Mouse (Mus musculus) intestine, postnatal 0 days (tissue): ENCODE measurements around the gene Lin7a. TPM values are rescaled to one million over a fixed set of nuclear protein-coding genes. Genes with fewer than 3 reads are reported as not detected.

ENCODE experiments used
- ATAC-seq: fragments of 200-750 bp; cut with Nextera tagmentation; 2 replicates; pipeline ENCODE4 v1.8.0; 2017; ENCODE audit warnings: mild to moderate bottlenecking, moderate TSS enrichment, moderate library complexity
- H3K27ac ChIP-seq: fragments of 300-500 bp; sonication (generic); 2 replicates; pipeline ENCODE4 v1.5.1; 2014; ENCODE audit warnings: mild to moderate bottlenecking, low read depth, low read length, moderate library complexity
- H3K27me3 ChIP-seq: fragments of 300-500 bp; sonication (generic); replicated peaks from 2 replicates; pipeline ENCODE4 v1.6.1; 2014; ENCODE audit warnings: low read length, mixed read lengths; ENCODE audit not compliant: control insufficient read depth, insufficient read depth
- H3K36me3 ChIP-seq: fragments of 300-500 bp; sonication (generic); 2 replicates; pipeline ENCODE4 v1.6.1; 2014; ENCODE audit warnings: mild to moderate bottlenecking, moderate library complexity; ENCODE audit not compliant: control insufficient read depth, insufficient read depth
- H3K4me1 ChIP-seq: fragments of 300-500 bp; sonication (generic); replicated peaks from 2 replicates; pipeline ENCODE4 v1.6.1; 2014; ENCODE audit warnings: antibody characterized with exemption, low read length, mixed read lengths; ENCODE audit not compliant: control insufficient read depth, insufficient read depth
- H3K4me2 ChIP-seq: fragments of 300-500 bp; sonication (generic); replicated peaks from 2 replicates; pipeline ENCODE4 v1.6.1; 2014; ENCODE audit warnings: low read depth, mild to moderate bottlenecking, moderate library complexity
- H3K4me3 ChIP-seq: fragments of 300-500 bp; sonication (generic); 2 replicates; pipeline ENCODE4 v1.5.1; 2014; ENCODE audit warnings: low read depth, low read length
- H3K9ac ChIP-seq: fragments of 300-500 bp; sonication (generic); 2 replicates; pipeline ENCODE4 v1.6.1; 2014; ENCODE audit warnings: mild to moderate bottlenecking, low read depth, low read length
- H3K9me3 ChIP-seq: fragments of 300-500 bp; sonication (generic); 2 replicates; pipeline ENCODE4 v1.6.1; 2016; ENCODE audit warnings: mixed run types; ENCODE audit not compliant: control insufficient read depth
- CTCF ChIP-seq: sonication (generic); IDR thresholded peaks from 2 replicates; pipeline ENCODE4 v1.5.1; 2016; ENCODE audit warnings: low read depth, mild to moderate bottlenecking, control low read depth, antibody characterized with exemption, moderate library complexity
- WGBS: fragments of 180-500 bp; shearing (Covaris S2); extraction: QIAGEN DNeasy Blood & Tissue Kit; methylation state at CpG from one replicate; pipeline ENCODE4 v1.1.7; 2014; 5-methylcytosine and 5-hydroxymethylcytosine counted together
- polyA plus RNA-seq: library from polyadenylated mRNA; unstranded; fragments of >200 nt; fragmentation: Nextera tagmentation; extraction: Ambion mirVana; gene quantifications from 2 replicates; pipeline ENCODE4 v1.2.1, GENCODE M21; 2015

The Lin7a gene
- polyA plus RNA-seq, 1 experiment from 2014 or later: 0.90 TPM

GRCm38 (mm10) chr10:107272804-107273145 is 1.3 kb downstream of the Lin7a start:
- no peak for TF ChIP-seq CTCF
- H3K4me2 ChIP-seq: peak overlapping the region; percentile 98
- no peak overlapping the region for H3K27ac ChIP-seq

GRCm38 (mm10) chr10:107273848-107274247 is 2.4 kb downstream of the Lin7a start:
- no peaks in the 10 kb centered on the region for H3K9me3 ChIP-seq
- H3K4me1 ChIP-seq: no peaks in the 10 kb centered on the region
- H3K4me3 ChIP-seq: no peak overlapping the region
- H3K4me2 ChIP-seq: no peak overlapping the region
- 49% methylated on average over 6 of the region's 6 CpGs for WGBS
- no peak overlapping the region for H3K9ac ChIP-seq
- no peak overlapping the region for H3K27ac ChIP-seq
- TF ChIP-seq CTCF: peak; percentile 58
- H3K27me3 ChIP-seq: peaks cover 18% of the 10 kb centered on the region; the same call in 1 of the 2 replicates
- no peak for ATAC-seq
- no peaks in the 10 kb centered on the region for H3K36me3 ChIP-seq

More at GRCm38 (mm10) chr10:107272804-107273145, 1.3 kb downstream of the Lin7a start:
- H3K4me1 ChIP-seq: no peaks in the 10 kb centered on the region
- H3K36me3 ChIP-seq: no peaks in the 10 kb centered on the region
- peak; percentile 28; the same call in 1 of the 2 replicates for ATAC-seq
- 5% methylated on average over 11 of the region's 11 CpGs for WGBS
- peak overlapping the region; percentile 62 for H3K4me3 ChIP-seq
- no peak overlapping the region for H3K9ac ChIP-seq
- H3K9me3 ChIP-seq: no peaks in the 10 kb centered on the region
- H3K27me3 ChIP-seq: peaks cover 18% of the 10 kb centered on the region; the same call in 1 of the 2 replicates

- peak; percentile 63 for TF ChIP-seq CTCF
- Histone ChIP-seq H3K36me3 (no peaks in the 10 kb centered on the region), H3K9ac (no peak overlapping the region), H3K4me1 (no peaks in the 10 kb centered on the region), H3K4me3 (no peak overlapping the region), H3K27me3 (peaks cover 18% of the 10 kb centered on the region; the same call in 1 of the 2 replicates), H3K9me3 (no peaks in the 10 kb centered on the region), H3K4me2 (no peak overlapping the region), H3K27ac (no peak overlapping the region)
- ATAC-seq: no peak
- WGBS: 64% methylated on average over 3 of the region's 3 CpGs
Observed at GRCm38 (mm10) chr10:107274785-107275184, 3.3 kb downstream of the Lin7a start.

GRCm38 (mm10) chr10:107276647-107277046 is 5.2 kb downstream of the Lin7a start:
- peaks cover 5% of the 10 kb centered on the region; the same call in 1 of the 2 replicates for H3K27me3 ChIP-seq
- no peaks in the 10 kb centered on the region for H3K4me1 ChIP-seq
- no peaks in the 10 kb centered on the region for H3K36me3 ChIP-seq
- no peaks in the 10 kb centered on the region for H3K9me3 ChIP-seq
- 80% methylated on average over 2 of the region's 2 CpGs for WGBS
- no peak overlapping the region for H3K9ac ChIP-seq
- H3K27ac ChIP-seq: no peak overlapping the region
- no peak overlapping the region for H3K4me3 ChIP-seq
- no peak for ATAC-seq
- no peak for TF ChIP-seq CTCF
- no peak overlapping the region for H3K4me2 ChIP-seq

DNA sequence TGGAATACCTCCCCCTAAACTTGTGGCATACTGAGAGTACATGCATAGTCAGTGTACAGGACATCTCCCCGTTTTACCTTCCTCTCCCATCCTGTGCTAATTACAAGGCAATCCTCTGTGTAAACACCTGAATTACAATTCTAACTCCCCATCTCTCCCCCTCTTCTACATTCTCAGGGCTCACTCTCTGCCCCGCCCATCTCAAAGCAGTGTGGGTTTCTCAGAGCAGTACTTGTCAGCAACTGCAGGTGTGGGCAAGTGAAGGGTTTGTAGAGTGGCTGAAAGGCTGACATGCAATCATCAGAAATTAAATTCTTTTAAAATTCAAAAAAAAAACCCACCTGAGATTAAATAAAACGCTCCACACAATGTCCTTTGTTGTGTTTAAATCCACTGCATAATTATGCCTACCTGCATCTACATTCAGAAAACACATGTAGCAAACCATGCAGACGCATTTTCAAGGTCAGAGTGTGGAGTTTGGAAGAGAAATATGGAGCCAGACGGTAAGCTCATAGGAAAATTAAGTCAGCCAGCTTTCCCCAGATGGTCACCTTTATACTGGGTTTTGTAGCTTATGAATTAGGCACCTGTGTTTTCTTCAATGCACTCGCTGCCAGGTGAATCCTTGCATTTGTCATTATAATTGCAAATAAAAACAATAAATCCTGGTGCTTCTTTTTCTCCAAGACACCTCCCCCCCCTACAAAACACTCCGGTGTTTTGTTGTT is 22.6 kb downstream of the Lin7a start:
- no peak for ATAC-seq
- Histone ChIP-seq H3K27ac (no peak overlapping the region), H3K4me3 (no peak overlapping the region), H3K9me3 (no peaks in the 10 kb centered on the region), H3K4me1 (no peaks in the 10 kb centered on the region), H3K27me3 (no peaks in the 10 kb centered on the region), H3K36me3 (no peaks in the 10 kb centered on the region), H3K4me2 (no peak overlapping the region), H3K9ac (no peak overlapping the region)
- no peak for TF ChIP-seq CTCF
- 63% methylated on average over 7 of the region's 7 CpGs for WGBS

DNA sequence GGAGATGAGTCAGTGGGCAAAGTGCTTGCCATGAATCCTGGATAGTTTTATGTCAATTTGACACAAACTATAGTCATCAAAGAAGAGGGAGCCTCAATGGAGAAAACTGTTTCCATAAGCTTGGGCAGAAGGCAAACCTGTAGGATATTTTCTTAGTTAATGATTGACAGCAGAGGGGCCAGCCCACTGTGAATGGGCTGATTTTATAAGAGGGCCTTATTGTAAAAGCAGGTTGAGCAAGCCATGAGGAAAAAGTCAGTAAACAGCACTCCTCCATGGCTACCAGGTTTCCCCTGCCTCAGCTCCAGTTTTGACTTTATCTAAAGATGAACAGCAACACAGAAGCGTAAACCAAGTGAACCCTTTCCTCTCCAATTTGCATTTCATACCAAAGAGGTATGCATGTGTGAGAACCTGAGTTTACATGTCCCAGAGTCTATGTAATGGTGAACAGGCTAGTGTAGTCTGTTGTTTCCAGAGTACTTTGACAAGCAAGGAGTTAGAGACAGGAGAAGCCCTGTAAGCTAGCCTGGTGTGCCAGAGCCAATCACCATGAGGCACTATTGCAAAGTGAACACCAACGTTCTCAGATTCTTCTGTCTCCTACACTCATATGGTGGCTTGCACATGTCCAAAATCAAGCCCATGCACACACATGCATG is 29.2 kb downstream of the Lin7a start:
- 59% methylated on average over 2 of the region's 2 CpGs for WGBS
- Histone ChIP-seq H3K27me3 (no peaks in the 10 kb centered on the region), H3K27ac (no peak overlapping the region), H3K4me1 (no peaks in the 10 kb centered on the region), H3K36me3 (no peaks in the 10 kb centered on the region), H3K4me2 (no peak overlapping the region), H3K9ac (no peak overlapping the region), H3K4me3 (no peak overlapping the region), H3K9me3 (no peaks in the 10 kb centered on the region)
- peak; percentile 89 for ATAC-seq
- no peak for TF ChIP-seq CTCF
